Mouse (Mus musculus) gastrocnemius, adult 2 months (tissue): Measurements from ENCODE around the gene Mars. TPM values are rescaled to one million over a fixed set of nuclear protein-coding genes. Genes with fewer than 3 reads are reported as not detected.

Experiments used
- DNase-seq: peaks from one replicate; pipeline ENCODE4 v3.0.0; 2022
- H3K27ac ChIP-seq: fragments of 200-600 bp; 2 replicates; pipeline ENCODE4 v1.8.1; 2022; ENCODE audit warnings: mild to moderate bottlenecking
- H3K4me3 ChIP-seq: fragments of 200-600 bp; 2 replicates; pipeline ENCODE4 v1.8.1; 2022; ENCODE audit warnings: mild to moderate bottlenecking, moderate library complexity
- CTCF ChIP-seq: fragments of 200-600 bp; IDR thresholded peaks from 2 replicates; pipeline ENCODE4 v1.8.1; 2022; ENCODE audit warnings: antibody characterized with exemption, mild to moderate bottlenecking, moderate library complexity
- intact Hi-C: fragments of 180-260 bp; cut with DNase I; formaldehyde crosslinking; loops from one replicate; pipeline ENCODE4 v1.15.1; 2025
- total RNA-seq, 2 experiments: library from RNA; stranded (reverse); gene quantifications; 2 replicates each; pipeline ENCODE4 v1.2.3; 2021

Mars gene
- total RNA-seq, 2 experiments from 2014 or later = 69.0 to 71.4 TPM

GRCm38 (mm10) chr10:127287271-127287935 is 24.2 kb downstream of the Mars start:
- intact Hi-C loops = no loop called here
- TF ChIP-seq CTCF = no peak
- Histone ChIP-seq H3K27ac (peak overlapping the region; percentile 98), H3K4me3 (peak overlapping the region; percentile 97)
- no peak for DNase-seq

- TF ChIP-seq CTCF = no peak
- H3K27ac ChIP-seq = peak overlapping the region; percentile 98
- DNase-seq = no peak
- intact Hi-C loops = no loop called here
- H3K4me3 ChIP-seq = peak overlapping the region; percentile 97
Observed at GRCm38 (mm10) chr10:127286730-127287129, 24.9 kb downstream of the Mars start.

GRCm38 (mm10) chr10:127286194-127286593 is 25.4 kb downstream of the Mars start:
- intact Hi-C loops = no loop called here
- no peak for TF ChIP-seq CTCF
- Histone ChIP-seq H3K4me3 (peak overlapping the region; percentile 97; the same call in 1 of the 2 replicates), H3K27ac (0 out of 2 replicates have a peak overlapping the region, but pooled peaks have one; percentile 98)
- no peak for DNase-seq

- no peak for TF ChIP-seq CTCF
- intact Hi-C loops = no loop called here
- Histone ChIP-seq H3K27ac (no peak overlapping the region), H3K4me3 (no peak overlapping the region)
- DNase-seq = peak; percentile 31
Observed at GRCm38 (mm10) chr10:127285644-127286043, 25.9 kb downstream of the Mars start.

DNA sequence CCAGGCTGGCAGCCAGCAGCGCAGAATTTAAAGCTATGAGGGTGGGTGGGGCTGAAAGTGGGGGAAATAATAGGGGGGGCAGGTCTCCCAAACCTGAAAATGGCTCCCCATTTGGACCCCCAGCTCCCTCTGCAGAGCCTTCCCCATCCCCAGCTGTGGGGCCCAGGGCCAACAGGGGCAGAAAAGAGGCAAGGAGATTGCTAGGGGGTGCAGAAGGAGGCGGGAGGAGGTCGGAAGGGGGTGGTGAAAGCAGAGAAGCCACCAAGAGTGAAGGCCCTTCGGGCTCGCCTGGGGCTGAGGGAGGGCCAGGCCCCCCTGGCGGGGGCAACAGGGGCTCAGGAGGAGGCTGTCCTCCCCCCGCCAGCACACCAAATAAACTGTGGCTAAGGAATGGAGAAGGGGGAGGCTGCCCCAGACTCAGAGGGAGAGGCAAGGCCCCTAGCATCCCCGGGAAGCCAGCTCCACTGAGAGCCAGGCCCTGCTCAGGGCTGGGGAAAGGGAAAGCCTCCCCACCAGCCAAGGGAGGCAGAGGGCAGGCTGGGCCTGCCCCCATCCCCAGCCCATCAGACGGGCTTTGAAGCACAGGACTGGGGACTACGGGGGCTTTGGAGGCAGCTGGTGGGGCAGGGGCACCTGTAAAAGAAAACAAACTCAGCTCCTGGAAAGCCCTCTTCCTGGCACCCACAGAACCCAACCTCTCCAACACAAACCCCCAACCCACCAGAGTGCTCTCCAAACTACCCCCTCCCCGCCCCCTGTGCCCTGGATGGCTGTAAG is 26.7 kb downstream of the Mars start:
- TF ChIP-seq CTCF = no peak
- intact Hi-C loops = no loop called here
- no peak for DNase-seq

GRCm38 (mm10) chr10:127284105-127284622 is 27.4 kb downstream of the Mars start:
- H3K4me3 ChIP-seq = no peak overlapping the region
- no peak for TF ChIP-seq CTCF
- H3K27ac ChIP-seq = 0 out of 2 replicates have a peak overlapping the region, but pooled peaks have one; percentile 63
- intact Hi-C loops = no loop called here
- no peak for DNase-seq

More for the DNA sequence above, 26.7 kb downstream of the Mars start:
- Histone ChIP-seq H3K27ac (no peak overlapping the region), H3K4me3 (no peak overlapping the region)

DNA sequence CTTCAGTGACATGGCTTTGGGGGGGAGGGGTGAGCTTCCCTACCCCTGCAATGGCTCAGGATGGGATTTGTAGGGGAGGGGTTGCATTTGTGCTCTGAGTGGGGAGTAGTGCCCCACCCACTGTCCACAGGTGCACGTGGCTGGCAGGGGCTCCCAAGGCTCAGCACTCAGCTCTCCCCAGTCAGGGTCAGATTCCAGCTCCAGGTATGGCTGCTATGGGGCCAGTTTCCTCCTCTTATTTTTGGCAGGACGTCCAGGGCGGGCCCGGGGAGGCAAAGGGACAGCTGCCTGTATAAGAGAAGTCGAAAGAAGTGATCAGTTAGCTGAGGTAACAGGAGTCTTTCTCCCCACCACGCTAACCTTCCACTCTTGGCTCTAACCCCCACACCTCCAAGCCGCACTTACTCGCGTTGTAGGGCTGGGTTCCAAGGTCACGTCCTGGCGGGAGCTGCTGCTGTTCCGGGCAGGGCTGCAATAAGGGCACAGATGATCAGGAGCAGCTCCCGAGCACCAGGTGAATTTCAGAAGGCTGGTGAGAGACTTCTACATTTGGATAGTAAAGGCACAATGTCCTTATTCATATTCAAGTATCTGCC is 28.9 kb downstream of the Mars start:
- DNase-seq = peak; percentile 69
- no peak for TF ChIP-seq CTCF
- intact Hi-C loops = no loop called here
- Histone ChIP-seq H3K27ac (peak overlapping the region; percentile 63), H3K4me3 (peak overlapping the region; percentile 17; the same call in 1 of the 2 replicates)

DNA sequence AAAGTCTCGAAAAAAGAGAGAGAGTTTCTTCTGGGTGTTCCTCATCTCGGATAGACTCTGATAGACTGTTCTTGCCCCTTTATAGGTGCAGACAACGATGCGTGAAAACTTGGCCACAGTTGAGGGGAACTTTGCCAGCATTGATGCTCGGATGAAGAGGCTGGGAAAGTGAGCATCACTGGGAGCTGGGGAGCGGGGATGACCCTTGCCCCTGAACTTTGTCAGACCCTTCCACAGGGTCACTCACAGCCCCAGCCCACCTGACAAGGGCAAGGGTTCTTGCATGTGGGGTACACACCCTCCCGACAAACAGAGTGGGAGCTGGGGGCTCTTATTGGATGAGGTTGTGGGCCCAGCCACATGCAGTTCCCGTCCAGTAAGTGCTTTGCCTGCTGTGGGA is 30.3 kb downstream of the Mars start:
- no peak for DNase-seq
- intact Hi-C loops = no loop called here
- no peak overlapping the region for H3K4me3 ChIP-seq
- H3K27ac ChIP-seq = no peak overlapping the region
- no peak for TF ChIP-seq CTCF

DNA sequence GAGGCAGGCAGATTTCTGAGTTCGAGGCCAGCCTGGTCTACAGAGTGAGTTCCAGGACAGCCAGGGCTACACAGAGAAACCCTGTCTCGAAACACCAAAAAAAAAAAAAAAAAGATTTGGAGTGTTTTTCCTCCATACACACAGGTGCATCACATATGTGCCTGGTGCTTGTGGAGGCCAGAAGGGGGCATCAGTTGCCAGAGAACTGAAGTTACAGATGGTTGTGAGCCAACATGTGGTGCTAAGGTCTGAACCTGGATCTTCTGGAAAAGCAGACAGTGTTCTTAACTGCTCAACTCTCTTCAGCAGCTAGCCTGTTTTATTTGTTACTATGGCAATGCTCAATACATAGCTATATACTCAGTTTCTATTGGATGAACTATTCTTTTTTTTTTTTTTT is 31.9 kb downstream of the Mars start:
- peak; percentile 4; the same call in 1 of the 2 replicates for TF ChIP-seq CTCF
- Histone ChIP-seq H3K27ac (no peak overlapping the region), H3K4me3 (no peak overlapping the region)
- intact Hi-C loops = no loop called here
- DNase-seq = no peak

GRCm38 (mm10) chr10:127274261-127275022 is 37.1 kb downstream of the Mars start:
- no peak for DNase-seq
- TF ChIP-seq CTCF = no peak
- Histone ChIP-seq H3K4me3 (no peak overlapping the region), H3K27ac (no peak overlapping the region)
- intact Hi-C loops = no loop called here

- Histone ChIP-seq H3K4me3 (no peak overlapping the region), H3K27ac (no peak overlapping the region)
- no peak for TF ChIP-seq CTCF
- intact Hi-C loops = no loop called here
- no peak for DNase-seq
Observed at GRCm38 (mm10) chr10:127272371-127272770, 39.2 kb downstream of the Mars start.

GRCm38 (mm10) chr10:127269884-127270283 is 41.7 kb downstream of the Mars start:
- no peak for DNase-seq
- no peak for TF ChIP-seq CTCF
- Histone ChIP-seq H3K4me3 (no peak overlapping the region), H3K27ac (peak overlapping the region; percentile 54; the same call in 1 of the 2 replicates)
- intact Hi-C loops = no loop called here
